Mouse (Mus musculus): ENCODE measurements around the gene Hist1h2bn.
"Not testable (repeated sequence)": the region's sequence is repeated elsewhere in the genome, so short reads cannot be mapped to it uniquely, and the experiment has no call there.

Gene Hist1h2bn

GRCm38 (mm10) chr13:21779767-21780731, 26.1 kb downstream of the Hist1h2bn start, which contains the start of gene Hist1h1b:
Hist1h1b (minus strand) TSS chr13:21780625.
- peak; percentile 71 for ATAC-seq (ENCODE audit: insufficient number of reproducible peaks, low FRiP score, low TSS enrichment)

- ATAC-seq (ENCODE audit: insufficient number of reproducible peaks, low FRiP score, low TSS enrichment), result no peak
Measured at GRCm38 (mm10) chr13:21781021-21781555, 27.2 kb downstream of the Hist1h2bn start.

GRCm38 (mm10) chr13:21781639-21782038, 27.7 kb downstream of the Hist1h2bn start:
- ATAC-seq (ENCODE audit: insufficient number of reproducible peaks, low FRiP score, low TSS enrichment), result no peak

- not testable (repeated sequence) for ATAC-seq (ENCODE audit: insufficient number of reproducible peaks, low FRiP score, low TSS enrichment)
Measured at GRCm38 (mm10) chr13:21782361-21783254, 28.7 kb downstream of the Hist1h2bn start.

- peak; percentile 80 for ATAC-seq (ENCODE audit: insufficient number of reproducible peaks, low FRiP score, low TSS enrichment)
Measured at GRCm38 (mm10) chr13:21783255-21783617, 29.3 kb downstream of the Hist1h2bn start, which contains the start of gene Hist1h3i. Hist1h3i (minus strand) TSS chr13:21783370.

- no peak for ATAC-seq (ENCODE audit: insufficient number of reproducible peaks, low FRiP score, low TSS enrichment)
Measured at GRCm38 (mm10) chr13:21783734-21784161, 29.8 kb downstream of the Hist1h2bn start.

- no peak for ATAC-seq (ENCODE audit: insufficient number of reproducible peaks, low FRiP score, low TSS enrichment)
Measured at GRCm38 (mm10) chr13:21784311-21784710, 30.4 kb downstream of the Hist1h2bn start.

GRCm38 (mm10) chr13:21786189-21786898, 32.4 kb downstream of the Hist1h2bn start:
- no peak for ATAC-seq (ENCODE audit: insufficient number of reproducible peaks, low FRiP score, low TSS enrichment)

- ATAC-seq (ENCODE audit: insufficient number of reproducible peaks, low FRiP score, low TSS enrichment), result peak; percentile 97
Measured at GRCm38 (mm10) chr13:21786899-21787629, 33.1 kb downstream of the Hist1h2bn start, which contains the start of the genes Hist1h2an and Hist1h2bp. Hist1h2an (minus strand) TSS chr13:21787218. Hist1h2bp (plus strand) TSS chr13:21787461.

GRCm38 (mm10) chr13:21787760-21788593, 34.1 kb downstream of the Hist1h2bn start:
- ATAC-seq (ENCODE audit: insufficient number of reproducible peaks, low FRiP score, low TSS enrichment), result no peak

- ATAC-seq (ENCODE audit: insufficient number of reproducible peaks, low FRiP score, low TSS enrichment), result no peak
Measured at GRCm38 (mm10) chr13:21789925-21790324, 36.0 kb downstream of the Hist1h2bn start.

GRCm38 (mm10) chr13:21790601-21791283, 36.8 kb downstream of the Hist1h2bn start:
- no peak for ATAC-seq (ENCODE audit: insufficient number of reproducible peaks, low FRiP score, low TSS enrichment)

- ATAC-seq (ENCODE audit: insufficient number of reproducible peaks, low FRiP score, low TSS enrichment), result no peak
Measured at GRCm38 (mm10) chr13:21795584-21795983, 41.7 kb downstream of the Hist1h2bn start.

- ATAC-seq (ENCODE audit: insufficient number of reproducible peaks, low FRiP score, low TSS enrichment), result not testable (repeated sequence)
Measured at GRCm38 (mm10) chr13:21797163-21797562, 43.2 kb downstream of the Hist1h2bn start.

- not testable (repeated sequence) for ATAC-seq (ENCODE audit: insufficient number of reproducible peaks, low FRiP score, low TSS enrichment)
Measured at GRCm38 (mm10) chr13:21803058-21803457, 49.1 kb downstream of the Hist1h2bn start.

Data from cerebellum, adult (tissue).